Mouse (Mus musculus) myocyte (in vitro differentiated cells): Measurements from ENCODE around the gene Tgif2.

Experiments used
- CEBPB ChIP-seq: IDR thresholded peaks from 2 replicates; pipeline ENCODE4 v1.6.1; 2011; ENCODE audit warnings: mild to moderate bottlenecking, moderate library complexity; ENCODE audit not compliant: poor library complexity, insufficient read depth, severe bottlenecking
- E2F4 ChIP-seq: IDR thresholded peaks from one replicate; pipeline ENCODE4 v1.6.1; 2011; ENCODE audit warnings: mild to moderate bottlenecking, control low read depth, moderate library complexity; ENCODE audit not compliant: insufficient read depth
- MAX ChIP-seq: IDR thresholded peaks from one replicate; pipeline ENCODE4 v1.6.1; 2011; ENCODE audit warnings: low read depth, mild to moderate bottlenecking, control low read depth
- MYOG ChIP-seq, 3 experiments: IDR thresholded peaks; one replicate each; pipeline ENCODE4 v1.6.1; 2011; ENCODE audit warnings: control low read depth in 2 of 3, low read depth in 2 of 3, mild to moderate bottlenecking in 2 of 3; ENCODE audit not compliant: insufficient read length in 2 of 3, control insufficient read depth in 1 of 3, insufficient read depth in 1 of 3
- POLR2A ChIP-seq: IDR thresholded peaks from one replicate; pipeline ENCODE4 v1.6.1; 2011; ENCODE audit warnings: low read depth, mild to moderate bottlenecking, control low read depth, moderate library complexity; ENCODE audit not compliant: insufficient read length
- POLR2AphosphoS2 ChIP-seq: IDR thresholded peaks from one replicate; pipeline ENCODE4 v1.6.1; 2011; ENCODE audit warnings: low read depth, control low read depth; ENCODE audit not compliant: insufficient read length
- REST ChIP-seq: IDR thresholded peaks from one replicate; pipeline ENCODE4 v1.6.1; 2011; ENCODE audit warnings: mild to moderate bottlenecking, control low read depth, moderate library complexity; ENCODE audit not compliant: insufficient read depth, insufficient read length
- SRF ChIP-seq: IDR thresholded peaks from one replicate; pipeline ENCODE4 v1.6.1; 2011; ENCODE audit warnings: low read depth; ENCODE audit not compliant: control insufficient read depth, insufficient read length
- TCF12 ChIP-seq: IDR thresholded peaks from one replicate; pipeline ENCODE4 v1.6.1; 2011; ENCODE audit warnings: mild to moderate bottlenecking, control low read depth; ENCODE audit not compliant: poor library complexity, insufficient read depth, severe bottlenecking
- TCF3 ChIP-seq: IDR thresholded peaks from one replicate; pipeline ENCODE4 v1.6.1; 2011; ENCODE audit warnings: low read depth, control low read depth; ENCODE audit not compliant: insufficient read length
- USF1 ChIP-seq: IDR thresholded peaks from one replicate; pipeline ENCODE4 v1.6.1; 2011; ENCODE audit warnings: low read depth, mild to moderate bottlenecking, control low read depth, moderate library complexity

GRCm38 (mm10) chr2:156814893-156815292 lies 24.9 kb upstream of the Tgif2 start:
- no peak for TF ChIP-seq POLR2A
- no peak for TF ChIP-seq E2F4
- TF ChIP-seq MAX = no peak
- TF ChIP-seq POLR2AphosphoS2 = no peak
- TF ChIP-seq USF1 = no peak
- no peak for TF ChIP-seq MYOG (IDR thresholded peaks at IDR 0.05; ENCODE audit: control insufficient read depth in 1 of 3, insufficient read depth in 1 of 3, insufficient read length in 2 of 3, low read depth in 2 of 3)
- no peak for TF ChIP-seq TCF3
- no peak for TF ChIP-seq CEBPB
- TF ChIP-seq REST = no peak
- TF ChIP-seq TCF12 = no peak
- no peak for TF ChIP-seq SRF
